Mouse (Mus musculus): ENCODE measurements at regions not wholly inside any gene's neighbourhood (a gene's known extent, or its start where the extent isn't known, plus 50 kb on each side); places are given as distances from the start of the nearest gene placed in this dataset.

- no peak for DNase-seq
These were observed 124.1 kb upstream of the Thbs1 start for GRCm38 (mm10) chr2:117987426-117988215.

GRCm38 (mm10) chr2:117988396-117989173, 123.1 kb upstream of the Thbs1 start:
- DNase-seq, result no peak

DNA sequence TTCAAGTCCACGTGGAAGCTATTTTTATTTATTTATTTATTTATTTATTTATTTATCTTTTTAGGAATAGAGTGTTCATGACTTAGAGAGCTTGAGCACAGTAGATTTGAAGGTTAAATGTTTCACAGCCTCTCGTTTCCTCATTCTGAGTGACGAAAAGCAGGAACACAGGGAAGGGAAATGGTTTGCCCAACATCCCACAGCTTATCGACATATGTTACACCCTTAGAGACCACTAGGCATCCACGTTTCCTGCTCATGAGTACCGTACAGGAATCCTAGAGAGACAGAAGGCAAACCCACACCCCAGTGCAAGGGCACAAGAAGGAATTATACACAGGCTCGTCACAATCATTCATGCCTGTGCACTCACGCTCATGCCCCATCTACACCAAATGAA, 122.5 kb upstream of the Thbs1 start:
- DNase-seq, result no peak

- DNase-seq, result no peak
These were observed 115.3 kb upstream of the Thbs1 start for GRCm38 (mm10) chr2:117996130-117997083.

DNA sequence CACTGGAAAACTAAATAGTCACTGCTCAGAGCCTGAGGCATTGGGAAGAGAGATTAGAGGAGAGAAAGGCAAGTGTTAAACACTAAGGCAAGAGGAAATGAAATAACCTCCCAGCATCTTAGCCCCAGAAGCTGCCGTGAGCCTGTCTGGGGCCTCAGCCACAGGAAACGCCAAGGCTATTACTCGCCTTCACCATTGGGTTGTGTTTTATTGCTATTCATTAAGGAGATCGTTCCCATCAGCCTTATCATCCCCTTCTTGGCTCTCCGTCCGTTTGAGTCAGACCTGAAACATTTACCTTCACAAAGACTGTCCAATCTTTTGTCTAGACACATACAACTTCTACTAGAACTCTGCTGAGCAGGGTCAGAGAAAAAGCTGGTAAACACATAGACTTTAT, 112.0 kb upstream of the Thbs1 start:
- no peak for DNase-seq

DNA sequence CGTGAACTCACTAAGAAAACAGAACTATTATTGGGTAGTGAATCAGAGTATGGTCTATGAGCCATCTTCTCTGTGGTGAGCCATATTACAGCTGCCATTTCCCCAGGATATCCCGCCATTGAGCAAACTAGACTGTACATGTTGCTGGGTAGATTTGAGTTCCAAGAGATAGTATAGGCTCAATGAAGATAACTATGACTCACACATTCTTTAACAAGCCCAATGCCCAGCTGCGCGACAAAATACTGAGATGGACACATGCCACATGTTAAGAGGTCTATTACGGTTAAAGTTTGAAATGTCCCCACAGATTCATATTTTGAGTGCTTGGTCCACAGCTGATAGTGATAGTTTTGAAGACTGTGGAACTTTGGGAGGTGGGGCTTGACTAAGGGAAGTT, 107.5 kb upstream of the Thbs1 start:
- DNase-seq, result no peak

GRCm38 (mm10) chr2:118007539-118008427, 103.9 kb upstream of the Thbs1 start:
- DNase-seq, result no peak

DNA sequence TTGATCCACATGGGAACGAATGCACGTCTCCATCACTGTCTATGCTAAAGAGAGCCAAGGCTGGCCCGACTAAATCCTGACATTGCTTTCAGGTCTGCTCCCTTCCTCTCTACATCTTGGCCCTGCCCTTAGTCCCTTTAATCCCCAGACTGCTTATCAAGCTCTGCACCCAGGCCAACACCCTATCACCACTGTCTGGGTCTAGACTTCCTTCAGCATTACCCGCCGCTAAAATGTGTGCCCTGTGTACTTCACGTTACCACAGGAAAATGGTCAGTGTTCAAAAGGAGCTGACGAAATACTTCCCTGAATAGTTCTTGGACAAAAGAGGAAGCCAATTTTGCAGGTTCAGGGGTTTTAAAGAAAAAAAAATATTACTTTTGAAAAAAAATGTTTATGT, 100.0 kb upstream of the Thbs1 start:
- DNase-seq, result no peak

DNA sequence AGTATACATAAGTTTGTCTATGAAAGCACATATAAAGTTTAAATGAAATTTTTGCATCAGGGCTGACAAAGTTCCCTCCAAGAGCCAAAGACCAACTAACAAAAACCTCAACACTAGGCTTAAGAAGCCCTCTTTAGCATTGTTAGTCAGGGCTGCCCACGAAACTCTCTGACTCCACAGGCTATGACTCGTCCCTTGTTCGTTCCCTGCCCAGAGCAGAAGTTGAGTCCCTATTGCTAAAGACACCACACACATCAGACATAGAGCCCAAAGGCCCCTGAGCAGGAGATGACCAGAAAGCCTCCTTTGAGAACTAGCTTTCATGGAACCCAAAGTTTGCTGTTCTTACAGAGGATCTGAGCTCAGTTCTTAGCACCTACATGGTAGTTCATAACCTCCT, 99.5 kb upstream of the Thbs1 start:
- DNase-seq, result no peak

DNA sequence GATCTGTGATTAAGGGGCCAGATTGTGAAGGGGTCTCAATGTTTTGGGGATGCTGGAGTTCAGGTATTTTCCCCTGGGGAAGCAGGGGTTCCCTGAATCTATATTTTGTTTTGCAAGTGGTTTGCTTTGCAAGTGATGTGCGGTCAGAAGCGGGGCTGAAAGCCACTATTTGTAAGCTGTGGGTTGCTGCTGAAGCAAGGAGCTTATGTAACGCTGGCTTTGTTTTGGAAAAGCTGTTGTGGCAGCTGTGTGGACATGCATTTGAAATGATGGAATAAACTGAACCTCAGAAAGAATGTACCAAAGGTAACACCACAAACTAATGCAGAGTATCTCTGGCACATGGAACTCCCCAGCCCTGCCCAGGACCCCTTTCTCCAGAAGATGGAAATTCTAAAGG, 98.5 kb upstream of the Thbs1 start:
- no peak for DNase-seq

DNA sequence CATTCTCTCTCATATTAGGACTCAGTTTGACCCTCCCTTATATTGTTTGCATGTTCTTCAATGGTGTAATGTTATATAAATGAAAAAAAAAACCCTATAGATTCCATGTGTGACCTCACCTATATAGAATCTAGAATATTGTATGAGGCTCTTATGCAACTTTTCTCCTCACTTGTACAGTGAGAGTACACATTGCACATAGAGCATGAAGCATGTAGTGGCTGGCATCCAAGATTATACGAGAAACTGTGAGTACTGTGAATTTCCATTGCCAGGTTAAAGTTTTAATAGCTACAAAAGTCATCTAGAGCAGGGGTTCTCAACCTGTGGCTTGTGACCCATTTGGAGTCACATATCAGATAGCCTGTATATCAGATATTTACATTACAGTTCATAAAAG, 96.5 kb upstream of the Thbs1 start:
- no peak for DNase-seq

DNA sequence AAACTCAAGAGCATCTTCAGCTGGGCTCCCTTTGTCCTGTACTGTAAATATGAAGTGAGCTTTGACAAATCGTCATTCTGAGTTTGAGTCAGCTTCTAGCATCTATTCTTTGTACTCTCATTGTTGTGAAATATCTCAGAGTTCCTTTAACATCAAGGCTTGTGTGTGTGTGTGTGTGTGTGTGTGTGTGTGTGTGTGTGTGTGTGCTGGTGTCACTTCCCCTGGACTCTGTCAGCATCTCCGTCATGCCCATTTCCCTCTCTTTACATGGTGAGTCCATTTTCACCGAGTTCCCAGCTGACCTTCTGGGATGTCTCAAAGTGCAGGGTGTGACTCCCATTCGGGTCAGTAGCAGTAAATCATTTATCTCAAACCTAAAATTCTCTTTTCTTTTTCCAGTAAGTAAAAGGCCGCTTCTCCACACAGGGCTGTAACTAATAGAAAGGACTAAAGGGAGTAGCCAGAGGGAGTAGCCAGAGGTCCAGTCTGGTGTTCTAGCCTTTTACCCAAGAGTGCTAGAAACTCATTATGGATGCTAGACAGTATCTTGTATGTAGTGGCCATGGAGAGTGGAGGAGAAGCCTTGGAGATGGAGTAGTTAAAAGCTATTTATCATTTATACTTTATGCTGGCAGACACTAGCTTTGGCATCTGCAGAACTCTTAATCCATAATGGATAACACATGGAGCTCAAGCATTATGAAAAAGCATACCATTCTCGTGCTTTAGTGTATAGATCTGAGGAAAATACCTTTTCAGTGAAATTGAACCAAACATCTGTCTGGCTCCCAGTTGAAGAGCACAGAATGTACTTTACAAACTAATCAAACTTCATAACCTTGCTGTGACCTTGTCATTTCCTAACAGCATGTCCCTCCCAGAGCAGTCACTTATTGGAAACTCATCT, 85.6 kb upstream of the Thbs1 start:
- no peak for DNase-seq

DNA sequence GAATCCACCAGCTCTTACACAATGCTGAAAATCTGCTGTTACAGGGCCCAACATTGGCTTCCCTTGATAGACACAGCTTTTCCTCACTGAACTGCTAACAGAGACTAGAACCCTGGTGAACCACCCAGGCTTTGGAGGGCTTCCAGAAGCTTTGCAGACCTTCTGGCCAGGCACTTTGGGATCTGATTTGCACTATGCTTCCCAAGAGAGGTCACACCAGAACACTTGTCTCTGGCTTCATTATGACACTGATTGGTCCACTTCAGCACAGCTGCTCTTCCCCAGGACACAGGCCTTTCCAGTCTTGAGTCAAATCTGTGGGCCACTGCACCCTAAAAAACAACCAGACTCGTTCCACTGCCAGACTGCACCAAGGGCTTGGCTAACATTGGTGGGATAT, 82.8 kb upstream of the Thbs1 start:
- DNase-seq, result peak; percentile 3 to 9

GRCm38 (mm10) chr2:118029470-118030108, 82.1 kb upstream of the Thbs1 start:
- no peak for DNase-seq

- DNase-seq, result no peak
These were observed 80.0 kb upstream of the Thbs1 start for GRCm38 (mm10) chr2:118031662-118032061.

DNA sequence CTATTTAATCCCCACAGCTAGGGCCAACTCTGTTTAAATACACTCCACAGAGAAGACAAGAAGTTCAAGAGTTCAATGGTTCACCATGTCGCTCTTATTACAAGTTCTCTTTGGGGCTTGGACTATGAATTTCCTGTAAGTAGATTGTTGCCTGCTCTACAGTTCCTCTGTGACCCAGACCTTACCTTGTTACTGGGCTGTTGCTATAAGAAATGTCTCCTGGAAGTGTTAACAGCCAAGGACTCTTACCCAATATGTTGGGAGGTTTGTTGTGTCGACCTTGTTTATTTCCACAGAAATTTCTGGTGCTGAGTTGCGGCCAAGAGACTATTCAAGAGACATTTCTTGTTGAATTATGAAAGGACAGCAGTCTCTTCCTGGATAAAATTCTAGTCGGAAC, 78.3 kb upstream of the Thbs1 start:
- DNase-seq, result no peak

DNA sequence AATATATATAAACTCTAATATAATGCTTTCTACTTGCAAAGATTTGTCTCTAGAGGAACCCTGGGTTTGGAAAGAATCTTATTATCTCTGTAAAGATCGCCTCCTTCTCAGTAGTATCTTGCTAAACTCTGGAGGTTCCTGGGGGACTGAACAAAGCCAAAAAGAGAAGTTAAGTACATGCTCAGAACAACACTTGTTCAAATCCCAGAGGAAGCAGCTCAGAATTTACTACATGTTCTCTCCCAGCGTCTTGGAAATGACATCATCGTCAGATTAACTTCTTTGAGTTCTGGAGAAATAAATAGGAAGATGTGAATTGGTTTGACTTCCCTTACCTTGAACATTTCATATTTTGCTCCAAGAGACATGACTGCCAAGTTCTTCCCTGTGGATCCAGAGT, 77.7 kb upstream of the Thbs1 start:
- DNase-seq, result no peak

- DNase-seq, result no peak
These were observed 76.3 kb upstream of the Thbs1 start for GRCm38 (mm10) chr2:118035333-118035732.

- DNase-seq, result peak; percentile 2 to 11
These were observed 72.5 kb upstream of the Thbs1 start for GRCm38 (mm10) chr2:118038859-118039818.

Data from cerebellum, postnatal 14 days (tissue).